Mouse (Mus musculus) erythroblast, embryonic 14.5 days (primary cell): ENCODE results near the gene Srp54c.
"Not testable (repeated sequence)": the region's sequence is repeated elsewhere in the genome, so short reads cannot be mapped to it uniquely, and the experiment has no call there.

Experiments
- GATA1 ChIP-seq: IDR thresholded peaks from 2 replicates; pipeline ENCODE4 v1.6.1; 2012; ENCODE audit warnings: low read length, inconsistent platforms, mixed read lengths
- TAL1 ChIP-seq: IDR thresholded peaks from 3 replicates; pipeline ENCODE4 v1.6.1; 2012; ENCODE audit warnings: low read length, inconsistent platforms, mixed read lengths

DNA sequence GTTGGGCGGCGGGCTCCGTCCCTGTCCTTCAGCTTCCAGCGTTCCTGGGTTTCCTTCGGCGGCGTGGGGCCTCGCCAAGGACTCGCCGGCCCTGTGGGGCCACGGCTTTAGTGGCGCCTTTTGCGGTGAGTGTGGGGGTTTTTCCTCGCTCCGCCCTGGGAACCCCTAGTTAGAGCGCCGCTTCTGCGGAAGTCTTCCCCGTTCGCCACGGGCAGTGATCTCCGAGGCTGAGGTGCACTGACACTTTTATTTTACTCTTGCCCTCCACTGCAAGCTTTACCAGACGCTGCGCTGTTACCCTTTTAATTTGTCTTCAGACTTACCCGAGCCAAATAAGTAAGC, 523 bp downstream of the Srp54c start:
- TF ChIP-seq TAL1, GATA1: not testable (repeated sequence)
